ENCODE assay signal across 14 mouse cellular contexts in the genomic region with DNA sequence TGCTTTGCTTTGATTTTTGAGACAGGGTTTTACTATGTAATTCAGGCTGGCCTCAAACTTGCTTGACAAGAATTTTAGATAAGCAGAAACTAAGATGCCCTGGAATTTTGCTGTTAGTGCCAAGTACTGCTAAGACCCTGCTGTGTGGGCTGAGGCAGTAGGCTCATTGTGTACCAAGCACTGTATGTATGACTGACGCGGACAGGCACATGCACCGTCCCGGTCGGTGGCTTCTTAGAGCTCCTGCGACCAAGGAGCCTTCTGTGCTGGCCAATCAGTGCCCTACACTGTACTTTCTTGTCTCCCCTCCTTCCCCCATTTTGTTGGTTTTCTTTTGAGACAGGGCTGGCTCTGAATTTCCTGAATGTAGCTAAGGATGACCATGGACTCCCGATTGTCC. TPM values are rescaled to one million over a fixed set of nuclear protein-coding genes. Genes with fewer than 3 reads are reported as not detected.
DNase-seq lines count a peak whose midpoint lies in the region; ATAC-seq and TF ChIP-seq lines count a peak whose summit lies in the region.
"Had no signal": no experiment of that assay in that cellular context is flagged by ENCODE, and none has a peak within 500 bp of the region (broad histone marks: within the 10 kb centered on the region; RNA-seq: fewer than 3 reads in every experiment).

No protein-coding gene starts in this region.

- peak overlapping the region; percentile 72 for H3K27ac ChIP-seq in gastrocnemius, adult 2 months
- H3K27ac ChIP-seq in kidney, embryonic 15.5 days: peak overlapping the region; percentile 22; the same call in 1 of the 2 replicates
- H3K27ac ChIP-seq in intestine, embryonic 16.5 days (ENCODE audit: low read length): peak overlapping the region; percentile 64
- H3K27ac ChIP-seq: forebrain, embryonic 13.5 days; hindbrain, embryonic 14.5 days had no signal

- H3K4me1 ChIP-seq in kidney, embryonic 15.5 days: peaks cover 46% of the 10 kb centered on the region
- H3K4me1 ChIP-seq in intestine, embryonic 16.5 days (ENCODE audit: control insufficient read depth, insufficient read depth, low read length): peaks cover 32% of the 10 kb centered on the region

- intact Hi-C loops in gastrocnemius, adult 2 months (cut with DNase I): no loop called here

- H3K9ac ChIP-seq in kidney, embryonic 15.5 days: no peak overlapping the region
- peak overlapping the region; percentile 57; the same call in 1 of the 2 replicates for H3K9ac ChIP-seq in intestine, embryonic 16.5 days (ENCODE audit: low read depth, low read length)
- H3K9ac ChIP-seq: forebrain, embryonic 13.5 days; hindbrain, embryonic 14.5 days had no signal

- no peak for ATAC-seq in kidney, embryonic 15.5 days (replicated peaks; ENCODE audit: low FRiP score)
- ATAC-seq in intestine, embryonic 16.5 days: no peak
- ATAC-seq: forebrain, embryonic 13.5 days; Patski had no signal

- H3K4me3 ChIP-seq in gastrocnemius, adult 2 months: no peak overlapping the region
- H3K4me3 ChIP-seq in kidney, embryonic 15.5 days (replicated peaks): no peak overlapping the region
- no peak overlapping the region for H3K4me3 ChIP-seq in intestine, embryonic 16.5 days (ENCODE audit: low read length)
- H3K4me3 ChIP-seq: forebrain, embryonic 13.5 days had no signal

- 91% methylated on average over 7 of the region's 7 CpGs for WGBS in kidney, embryonic 15.5 days
- 82% methylated on average over 7 of the region's 7 CpGs for WGBS in intestine, embryonic 16.5 days

- TF ChIP-seq CTCF in gastrocnemius, adult 2 months (IDR thresholded peaks at IDR 0.05): no peak

- H3K36me3 ChIP-seq in kidney, embryonic 15.5 days: peaks cover 42% of the 10 kb centered on the region
- peaks cover 30% of the 10 kb centered on the region for H3K36me3 ChIP-seq in intestine, embryonic 16.5 days (ENCODE audit: control insufficient read depth, insufficient read depth, low read length)

- no peaks in the 10 kb centered on the region for H3K9me3 ChIP-seq in kidney, embryonic 15.5 days (replicated peaks)
- H3K9me3 ChIP-seq in intestine, embryonic 16.5 days (ENCODE audit: control insufficient read depth, low read length): no peaks in the 10 kb centered on the region
- H3K9me3 ChIP-seq: forebrain, embryonic 13.5 days had no signal

- H3K4me2 ChIP-seq in kidney, embryonic 15.5 days: no peak overlapping the region
- no peak overlapping the region; the same call in none of the 2 replicates for H3K4me2 ChIP-seq in intestine, embryonic 16.5 days (ENCODE audit: low read depth, low read length)
- H3K4me2 ChIP-seq: forebrain, embryonic 13.5 days; hindbrain, embryonic 14.5 days had no signal

- H3K27me3 ChIP-seq in kidney, embryonic 15.5 days: no peaks in the 10 kb centered on the region
- H3K27me3 ChIP-seq in intestine, embryonic 16.5 days (replicated peaks; ENCODE audit: control insufficient read depth, insufficient read depth, low read length): no peaks in the 10 kb centered on the region
- H3K27me3 ChIP-seq: forebrain, embryonic 13.5 days; Patski had no signal

- DNase-seq in gastrocnemius, adult 2 months: no peak
- no peak for DNase-seq in gastrocnemius, adult 18-20 months (ENCODE audit: low spot score)
- DNase-seq in kidney, postnatal 25 days: no peak
- DNase-seq in A20 (ENCODE audit: low read depth, low spot score): peak; percentile 11
- DNase-seq in ovary, postnatal 36 days (ENCODE audit: low spot score): no peak
- DNase-seq in urinary bladder, postnatal 14 days (ENCODE audit: low spot score): no peak
- DNase-seq: gastrocnemius, postnatal 14 days; right cerebral cortex, postnatal 25 days had no signal

RNA-seq across cellular contexts. Expression of gene Alad, which starts 4.7 kb away (rescaled TPM):
- total RNA-seq in gastrocnemius, adult 2 months (2021): 10 to 100 TPM; 21.7 to 32.8 TPM
- 10 to 100 TPM; 29.5 to 32.4 TPM for total RNA-seq in gastrocnemius, adult 18-20 months (2021)
- polyA plus RNA-seq in kidney, embryonic 15.5 days (2015; fragmentation: Nextera tagmentation; extraction: Ambion mirVana): 97.3 and 106 TPM in 2 replicates
- 189 and 191 TPM in 2 replicates for polyA plus RNA-seq in intestine, embryonic 16.5 days (2015; fragmentation: Nextera tagmentation; extraction: Ambion mirVana)

RNA-seq across cellular contexts. Expression of gene Pole3, which starts 9.9 kb away (rescaled TPM):
- 10 to 100 TPM; 15.5 to 18.5 TPM for total RNA-seq in gastrocnemius, adult 2 months (2021)
- total RNA-seq in gastrocnemius, adult 18-20 months (2021): 10 to 100 TPM; 14.4 to 14.8 TPM
- 94.0 and 100 TPM in 2 replicates for polyA plus RNA-seq in kidney, embryonic 15.5 days (2015; fragmentation: Nextera tagmentation; extraction: Ambion mirVana)
- polyA plus RNA-seq in intestine, embryonic 16.5 days (2015; fragmentation: Nextera tagmentation; extraction: Ambion mirVana): 57.5 and 67.5 TPM in 2 replicates

RNA-seq across cellular contexts. Expression of gene 4933430I17Rik, which starts 10.2 kb away (rescaled TPM):
- under 1 TPM in 1 of 2 experiments, not detected in 1; 0.17 TPM for total RNA-seq in gastrocnemius, adult 2 months (2021)
- total RNA-seq in gastrocnemius, adult 18-20 months (2021): under 1 TPM in 1 of 2 experiments, not detected in 1; 0.11 TPM
- 0.47 and 0.57 TPM in 2 replicates for polyA plus RNA-seq in kidney, embryonic 15.5 days (2015; fragmentation: Nextera tagmentation; extraction: Ambion mirVana)
- polyA plus RNA-seq in intestine, embryonic 16.5 days (2015; fragmentation: Nextera tagmentation; extraction: Ambion mirVana): 0.15 and 0.33 TPM in 2 replicates

RNA-seq across cellular contexts. Expression of gene Hdhd3, which starts 11.7 kb away (rescaled TPM):
- total RNA-seq in gastrocnemius, adult 2 months (2021): 1 to 10 TPM; 1.3 to 1.6 TPM
- total RNA-seq in gastrocnemius, adult 18-20 months (2021): 1 to 10 TPM; 1.1 to 1.3 TPM
- polyA plus RNA-seq in kidney, embryonic 15.5 days (2015; fragmentation: Nextera tagmentation; extraction: Ambion mirVana): 14.7 and 15.2 TPM in 2 replicates
- polyA plus RNA-seq in intestine, embryonic 16.5 days (2015; fragmentation: Nextera tagmentation; extraction: Ambion mirVana): 115 and 118 TPM in 2 replicates
- total RNA-seq: neutrophil, adult 5-6 weeks had no signal

RNA-seq across cellular contexts. Expression of gene Bspry, which starts 35.1 kb away (rescaled TPM):
- not detected for total RNA-seq in gastrocnemius, adult 2 months (2021)
- total RNA-seq in gastrocnemius, adult 18-20 months (2021): not detected
- polyA plus RNA-seq in kidney, embryonic 15.5 days (2015; fragmentation: Nextera tagmentation; extraction: Ambion mirVana): 19.5 and 21.3 TPM in 2 replicates
- 29.9 and 31.6 TPM in 2 replicates for polyA plus RNA-seq in intestine, embryonic 16.5 days (2015; fragmentation: Nextera tagmentation; extraction: Ambion mirVana)

Comparison
In these comparisons a context has a peak if more than half of its experiments do, and no peak if none do; other contexts are left out.
1. H3K27ac ChIP-seq: peak in every context shown above with its lines; median percentile 72 in gastrocnemius, adult 2 months; 64 in intestine, embryonic 16.5 days; 22 in kidney, embryonic 15.5 days.